Mouse (Mus musculus): ENCODE results near the gene Lrrc45. TPM values are rescaled to one million over a fixed set of nuclear protein-coding genes. Genes with fewer than 3 reads are reported as not detected.
"Not testable (repeated sequence)": the region's sequence is repeated elsewhere in the genome, so short reads cannot be mapped to it uniquely, and the experiment has no call there.

The Lrrc45 gene
- polyA plus RNA-seq (2015; fragmentation: Nextera tagmentation; extraction: Ambion mirVana): 69.2 and 71.3 TPM in 2 replicates

DNA sequence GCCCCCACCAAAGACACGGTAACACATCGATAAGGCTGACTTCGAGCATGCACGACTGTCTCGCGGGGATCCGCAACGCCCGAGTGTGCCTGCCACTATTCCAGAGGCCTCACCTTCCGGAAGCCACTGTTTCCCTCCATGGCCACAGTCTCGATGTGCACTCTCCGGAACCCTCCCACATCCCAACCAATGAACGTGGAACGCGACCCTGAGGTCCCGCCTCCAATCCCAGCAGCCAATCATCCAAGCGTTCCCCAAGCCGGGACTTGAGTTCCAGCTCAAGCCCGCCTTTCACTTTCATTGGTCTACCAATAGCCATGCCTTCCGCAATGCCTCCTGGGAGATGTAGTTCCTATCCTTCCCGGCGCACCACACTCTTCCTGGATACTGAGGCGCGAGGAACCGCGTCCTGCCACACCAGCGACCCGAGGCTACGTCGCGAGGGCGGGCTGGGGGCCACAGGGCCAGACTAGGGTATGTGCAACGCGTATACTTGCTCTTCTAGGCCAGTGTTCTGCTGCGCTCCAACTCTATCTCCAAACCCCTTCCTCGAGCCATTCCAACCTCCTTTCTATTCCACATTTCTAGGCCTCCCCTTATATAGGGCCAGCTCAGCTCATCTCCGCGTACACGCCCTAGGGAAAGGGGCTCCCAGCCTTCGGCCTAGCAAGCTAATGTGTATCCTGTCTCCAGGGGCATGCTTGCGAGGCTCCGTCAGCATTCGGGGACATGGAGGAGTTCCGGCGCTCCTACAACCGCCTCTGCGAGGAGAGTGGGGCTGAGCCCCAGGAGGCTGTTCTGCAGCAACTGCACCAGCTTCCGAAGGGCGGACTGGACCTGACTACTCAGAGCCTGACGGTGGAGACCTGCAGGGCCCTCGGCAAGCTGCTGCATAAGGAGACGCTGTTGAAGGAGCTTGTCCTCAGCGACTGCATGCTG lies at the start of gene Lrrc45, which contains the start of gene Cenpx:
Gene Lrrc45, plus strand, starts transcription at position 346 of the 939 bp plus-strand sequence.
Gene Cenpx, minus strand, starts transcription at position 159 of the 939 bp plus-strand sequence.
- peak within 1 kb of the TSS; percentile 70 for H3K4me3 ChIP-seq (ENCODE audit: low read length)
- peak within 1 kb of the TSS; percentile 82 for H3K9ac ChIP-seq (replicated peaks; ENCODE audit: low read length)
- peak within 1 kb of the TSS; percentile 99 for H3K4me2 ChIP-seq (replicated peaks; ENCODE audit: low read depth, low read length)
- ATAC-seq (ENCODE audit: low FRiP score, low TSS enrichment): peak; percentile 96
- peaks cover 27% of the 10 kb centered on the region for H3K4me1 ChIP-seq (ENCODE audit: insufficient read depth, low read length)
- H3K27ac ChIP-seq (ENCODE audit: low read length): peak within 1 kb of the TSS; percentile 90
- H3K9me3 ChIP-seq (ENCODE audit: low read length): no peaks in the 10 kb centered on the region
- WGBS: under 1% methylated on average over 53 of the region's 53 CpGs
- peaks cover 29% of the 10 kb centered on the region for H3K36me3 ChIP-seq (ENCODE audit: insufficient read depth, low read length)
- H3K27me3 ChIP-seq (ENCODE audit: insufficient read depth, low read length): no peaks in the 10 kb centered on the region

DNA sequence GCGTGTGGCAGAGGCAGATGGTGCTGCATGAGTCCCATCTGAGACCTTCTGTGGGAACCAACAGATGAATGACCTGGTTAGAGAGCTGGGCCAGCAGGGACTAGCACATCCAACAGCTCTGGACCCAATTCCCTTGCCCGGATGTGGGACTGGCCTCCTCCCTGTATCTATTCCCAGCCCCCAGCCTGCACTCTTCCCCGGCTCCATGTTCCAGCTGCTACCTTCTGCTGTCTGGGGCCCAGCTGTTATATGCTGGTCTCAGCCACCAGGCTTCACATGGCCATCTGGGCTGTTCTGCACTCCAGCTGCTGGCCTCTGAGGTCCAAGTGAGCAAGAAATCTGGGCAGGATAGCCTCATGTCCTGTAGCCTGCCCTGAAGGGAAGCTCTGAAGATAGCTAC lies 48.3 kb upstream of the Lrrc45 start:
- Histone ChIP-seq H3K4me2 (replicated peaks; ENCODE audit: low read depth, low read length) (no peak overlapping the region), H3K4me3 (ENCODE audit: low read length) (no peak overlapping the region), H3K9ac (replicated peaks; ENCODE audit: low read length) (no peak overlapping the region; the same call in 1 of the 2 replicates), H3K9me3 (ENCODE audit: low read length) (no peaks in the 10 kb centered on the region), H3K4me1 (ENCODE audit: insufficient read depth, low read length) (peaks cover 10% of the 10 kb centered on the region; the same call in 1 of the 2 replicates), H3K27me3 (ENCODE audit: insufficient read depth, low read length) (peaks cover 31% of the 10 kb centered on the region), H3K36me3 (ENCODE audit: insufficient read depth, low read length) (no peaks in the 10 kb centered on the region), H3K27ac (ENCODE audit: low read length) (no peak overlapping the region)
- WGBS: 71% methylated on average over 3 of the region's 3 CpGs
- ATAC-seq (ENCODE audit: low FRiP score, low TSS enrichment): peak; percentile 30; the same call in 1 of the 2 replicates

GRCm38 (mm10) chr11:120666617-120667016 lies 47.1 kb upstream of the Lrrc45 start:
- no peaks in the 10 kb centered on the region for H3K4me1 ChIP-seq (ENCODE audit: insufficient read depth, low read length)
- no peaks in the 10 kb centered on the region for H3K36me3 ChIP-seq (ENCODE audit: insufficient read depth, low read length)
- H3K9ac ChIP-seq (replicated peaks; ENCODE audit: low read length): no peak overlapping the region
- no peak overlapping the region for H3K4me2 ChIP-seq (replicated peaks; ENCODE audit: low read depth, low read length)
- no peak for ATAC-seq (ENCODE audit: low FRiP score, low TSS enrichment)
- peaks cover 19% of the 10 kb centered on the region for H3K27me3 ChIP-seq (ENCODE audit: insufficient read depth, low read length)
- no peak overlapping the region for H3K4me3 ChIP-seq (ENCODE audit: low read length)
- no peak overlapping the region for H3K27ac ChIP-seq (ENCODE audit: low read length)
- 3% methylated on average over 3 of the region's 3 CpGs for WGBS
- no peaks in the 10 kb centered on the region for H3K9me3 ChIP-seq (ENCODE audit: low read length)

DNA sequence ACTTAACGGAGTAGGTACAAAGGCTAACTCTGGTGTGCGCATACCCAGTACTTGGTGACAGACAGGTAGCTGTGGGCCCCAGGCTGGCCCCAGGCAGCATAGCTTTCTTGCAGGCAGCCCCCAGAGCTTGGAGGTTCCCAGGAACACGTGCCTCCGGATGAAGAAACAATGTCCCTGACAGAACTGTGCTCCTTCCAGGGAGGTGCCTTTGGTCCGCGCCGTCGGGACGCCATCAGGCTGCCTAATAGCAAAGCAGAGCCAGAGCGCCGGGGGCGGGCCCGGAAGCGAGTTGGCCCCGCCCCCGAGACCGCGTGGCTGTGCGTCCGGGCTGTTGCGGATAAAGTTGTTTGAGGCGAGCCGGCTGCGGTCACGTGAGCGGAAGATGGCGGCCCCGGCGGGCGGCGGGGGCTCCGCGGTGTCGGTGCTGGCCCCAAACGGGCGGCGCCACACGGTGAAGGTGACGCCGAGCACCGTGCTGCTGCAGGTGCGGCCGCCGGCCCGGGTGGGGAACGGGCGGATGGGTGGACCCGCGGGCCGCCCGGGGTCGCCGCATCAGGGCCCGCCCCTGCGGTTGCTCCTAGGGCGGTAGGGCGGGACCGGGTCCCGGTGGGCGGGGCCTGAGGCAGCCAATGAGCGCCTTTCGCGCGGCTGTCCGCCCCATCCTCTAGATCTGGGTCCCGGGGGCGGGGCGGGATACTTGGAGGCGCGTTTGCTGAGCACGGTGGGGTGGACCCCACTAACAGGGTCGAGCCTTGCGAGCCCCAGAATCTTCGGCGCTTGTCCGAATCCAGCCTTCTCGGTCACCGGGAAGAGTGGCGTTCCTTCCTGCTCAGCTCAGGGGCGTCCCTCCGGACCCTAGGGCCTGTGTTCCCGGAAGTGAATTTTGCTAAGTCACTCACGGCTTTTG lies 40.8 kb upstream of the Lrrc45 start, which contains the start of gene Aspscr1:
Gene Aspscr1, plus strand, starts transcription at position 287 of the 907 bp plus-strand sequence.
- H3K9ac ChIP-seq (replicated peaks; ENCODE audit: low read length): peak within 1 kb of the TSS; percentile 82
- no peaks in the 10 kb centered on the region for H3K27me3 ChIP-seq (ENCODE audit: insufficient read depth, low read length)
- H3K9me3 ChIP-seq (ENCODE audit: low read length): no peaks in the 10 kb centered on the region
- peaks cover 8% of the 10 kb centered on the region for H3K4me1 ChIP-seq (ENCODE audit: insufficient read depth, low read length)
- H3K4me3 ChIP-seq (ENCODE audit: low read length): peak within 1 kb of the TSS; percentile 68
- peak within 1 kb of the TSS; percentile 95 for H3K4me2 ChIP-seq (replicated peaks; ENCODE audit: low read depth, low read length)
- H3K27ac ChIP-seq (ENCODE audit: low read length): peak within 1 kb of the TSS; percentile 82
- under 1% methylated on average over 82 of the region's 83 CpGs for WGBS
- ATAC-seq (ENCODE audit: low FRiP score, low TSS enrichment): peak; percentile 96
- H3K36me3 ChIP-seq (ENCODE audit: insufficient read depth, low read length): no peaks in the 10 kb centered on the region

DNA sequence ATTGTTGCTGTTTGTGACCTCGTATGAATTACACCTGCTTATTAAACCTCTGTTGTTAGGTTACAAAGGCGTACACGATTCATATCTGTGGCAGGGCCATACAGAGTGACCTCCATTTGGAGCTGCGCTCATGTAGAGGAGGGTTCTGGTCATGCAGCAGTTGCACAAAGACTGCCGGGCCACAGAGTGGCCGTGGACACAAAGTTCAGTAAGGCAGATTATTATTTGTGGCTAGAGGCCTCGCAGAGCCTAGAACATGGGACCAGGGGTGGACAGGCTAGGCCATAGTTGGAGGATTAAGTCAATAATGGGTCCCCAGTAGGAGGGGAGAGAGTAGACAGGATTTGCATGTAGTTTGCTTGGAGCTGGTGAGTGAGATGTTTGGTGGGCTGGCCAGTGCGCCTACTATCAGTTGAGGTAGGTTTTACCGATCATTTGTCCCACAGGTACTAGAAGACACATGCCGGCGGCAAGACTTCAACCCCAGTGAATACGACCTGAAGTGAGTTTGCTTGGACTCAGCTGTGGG lies 40.1 kb upstream of the Lrrc45 start:
- H3K27me3 ChIP-seq (ENCODE audit: insufficient read depth, low read length): no peaks in the 10 kb centered on the region
- no peaks in the 10 kb centered on the region for H3K9me3 ChIP-seq (ENCODE audit: low read length)
- H3K9ac ChIP-seq (replicated peaks; ENCODE audit: low read length): peak overlapping the region; percentile 82
- ATAC-seq (ENCODE audit: low FRiP score, low TSS enrichment): peak; percentile 26; the same call in 1 of the 2 replicates
- H3K4me1 ChIP-seq (ENCODE audit: insufficient read depth, low read length): peaks cover 8% of the 10 kb centered on the region
- H3K4me2 ChIP-seq (replicated peaks; ENCODE audit: low read depth, low read length): peak overlapping the region; percentile 95
- peaks cover 4% of the 10 kb centered on the region for H3K36me3 ChIP-seq (ENCODE audit: insufficient read depth, low read length)
- peak overlapping the region; percentile 68 for H3K4me3 ChIP-seq (ENCODE audit: low read length)
- H3K27ac ChIP-seq (ENCODE audit: low read length): peak overlapping the region; percentile 80
- WGBS: 39% methylated on average over 12 of the region's 12 CpGs

DNA sequence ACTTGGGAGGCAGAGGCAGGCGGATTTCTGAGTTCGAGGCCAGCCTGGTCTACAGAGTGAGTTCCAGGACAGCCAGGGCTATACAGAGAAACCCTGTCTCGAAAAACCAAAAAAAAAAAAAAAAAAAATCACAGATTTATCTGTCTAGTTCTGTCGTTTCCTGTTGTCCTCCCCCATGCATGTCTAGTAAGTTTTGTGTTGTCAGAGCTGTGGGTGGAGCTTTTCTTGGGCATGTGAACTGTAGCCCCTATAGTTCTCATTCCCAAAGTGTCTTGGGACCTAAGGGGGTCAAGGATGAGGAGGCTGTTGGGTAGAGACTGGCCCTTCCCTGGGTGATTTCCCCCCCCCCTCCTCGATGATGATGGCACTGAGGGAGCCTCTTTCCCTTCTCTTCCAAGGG lies 37.9 kb upstream of the Lrrc45 start:
- H3K9me3 ChIP-seq (ENCODE audit: low read length); H3K27ac ChIP-seq (ENCODE audit: low read length); H3K4me2 ChIP-seq (replicated peaks; ENCODE audit: low read depth, low read length); H3K9ac ChIP-seq (replicated peaks; ENCODE audit: low read length); H3K4me3 ChIP-seq (ENCODE audit: low read length); H3K4me1 ChIP-seq (ENCODE audit: insufficient read depth, low read length); ATAC-seq (ENCODE audit: low FRiP score, low TSS enrichment); H3K27me3 ChIP-seq (ENCODE audit: insufficient read depth, low read length): not testable (repeated sequence)
- peaks cover 20% of the 10 kb centered on the region for H3K36me3 ChIP-seq (ENCODE audit: insufficient read depth, low read length)
- WGBS: 80% methylated on average over 4 of the region's 5 CpGs

DNA sequence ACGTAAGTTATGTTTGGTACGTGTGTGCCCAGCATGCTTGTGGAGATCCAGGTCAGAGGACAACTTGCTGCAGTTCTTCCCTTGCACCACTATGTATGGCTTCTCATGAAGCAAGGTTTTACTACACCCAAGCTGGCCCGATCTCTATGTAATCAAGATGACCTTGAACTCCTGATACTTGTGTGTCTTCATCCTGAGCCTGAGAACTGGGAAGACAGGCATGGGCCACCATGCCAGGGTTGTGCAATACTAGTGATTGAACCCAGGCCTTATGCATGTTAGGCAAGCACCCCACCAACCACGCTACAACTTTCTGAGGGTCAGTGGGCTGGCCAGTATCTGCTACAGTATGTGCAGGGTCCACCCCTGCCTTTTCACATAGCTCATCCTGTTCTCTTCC lies 36.8 kb upstream of the Lrrc45 start:
- no peak overlapping the region for H3K27ac ChIP-seq (ENCODE audit: low read length)
- peaks cover 8% of the 10 kb centered on the region for H3K4me1 ChIP-seq (ENCODE audit: insufficient read depth, low read length)
- 94% methylated on average over 4 of the region's 4 CpGs for WGBS
- H3K9me3 ChIP-seq (ENCODE audit: low read length): no peaks in the 10 kb centered on the region
- no peak overlapping the region for H3K4me3 ChIP-seq (ENCODE audit: low read length)
- peaks cover 23% of the 10 kb centered on the region for H3K36me3 ChIP-seq (ENCODE audit: insufficient read depth, low read length)
- H3K4me2 ChIP-seq (replicated peaks; ENCODE audit: low read depth, low read length): no peak overlapping the region
- H3K9ac ChIP-seq (replicated peaks; ENCODE audit: low read length): 0 out of 2 replicates have a peak overlapping the region, but pooled peaks have one; percentile 9
- no peaks in the 10 kb centered on the region for H3K27me3 ChIP-seq (ENCODE audit: insufficient read depth, low read length)
- ATAC-seq (ENCODE audit: low FRiP score, low TSS enrichment): no peak

DNA sequence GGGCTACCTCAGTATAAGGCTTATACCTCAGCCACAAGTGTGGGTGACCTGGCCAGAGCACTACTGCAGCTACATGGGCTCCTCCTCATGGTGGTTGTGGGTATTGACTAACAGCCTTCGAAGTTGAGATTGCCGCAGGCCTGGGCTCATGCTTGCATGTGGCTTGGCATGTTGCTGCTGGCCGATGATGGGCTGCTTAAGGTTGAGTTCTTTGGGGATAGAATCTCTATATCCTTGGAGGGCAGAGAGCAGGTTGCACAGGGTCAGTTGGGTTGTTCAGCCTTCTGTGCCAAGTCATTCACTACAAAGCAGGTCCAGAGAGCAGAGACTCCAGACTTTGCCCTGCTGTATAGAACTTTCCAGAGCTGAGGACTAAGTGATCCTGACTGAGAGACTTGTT lies 33.8 kb upstream of the Lrrc45 start:
- H3K4me3 ChIP-seq (ENCODE audit: low read length): no peak overlapping the region
- H3K36me3 ChIP-seq (ENCODE audit: insufficient read depth, low read length): peaks cover 30% of the 10 kb centered on the region
- no peaks in the 10 kb centered on the region for H3K9me3 ChIP-seq (ENCODE audit: low read length)
- no peak overlapping the region for H3K4me2 ChIP-seq (replicated peaks; ENCODE audit: low read depth, low read length)
- H3K27me3 ChIP-seq (ENCODE audit: insufficient read depth, low read length): no peaks in the 10 kb centered on the region
- 87% methylated on average over 3 of the region's 3 CpGs for WGBS
- ATAC-seq (ENCODE audit: low FRiP score, low TSS enrichment): 0 out of 2 replicates have a peak, but pooled peaks have one; percentile 37
- H3K4me1 ChIP-seq (ENCODE audit: insufficient read depth, low read length): no peaks in the 10 kb centered on the region
- H3K27ac ChIP-seq (ENCODE audit: low read length): no peak overlapping the region
- no peak overlapping the region for H3K9ac ChIP-seq (replicated peaks; ENCODE audit: low read length)

DNA sequence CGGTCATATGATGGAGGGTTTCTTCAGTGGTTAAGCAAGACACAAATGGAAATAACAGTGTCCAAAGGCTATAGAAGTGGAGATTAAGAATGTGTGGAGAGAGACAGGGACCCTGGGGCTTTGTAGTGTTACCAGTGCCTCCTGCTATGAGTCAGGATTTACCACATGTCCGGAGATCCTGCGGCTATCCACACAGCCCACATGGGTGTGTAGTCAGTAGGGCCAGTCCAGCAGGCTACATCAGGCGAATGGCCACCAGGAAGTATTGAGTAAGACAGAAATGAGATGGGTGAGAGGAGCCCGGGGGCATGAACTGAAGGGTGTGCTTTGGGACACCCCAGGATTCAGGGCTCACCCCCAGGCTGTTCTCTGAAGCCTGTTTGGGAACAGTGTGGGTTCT lies 31.0 kb upstream of the Lrrc45 start:
- no peaks in the 10 kb centered on the region for H3K27me3 ChIP-seq (ENCODE audit: insufficient read depth, low read length)
- no peak overlapping the region for H3K9ac ChIP-seq (replicated peaks; ENCODE audit: low read length)
- H3K27ac ChIP-seq (ENCODE audit: low read length): no peak overlapping the region
- H3K4me1 ChIP-seq (ENCODE audit: insufficient read depth, low read length): 0 out of 2 replicates have a peak, but pooled peaks cover 5% of the 10 kb centered on the region
- no peak overlapping the region for H3K4me3 ChIP-seq (ENCODE audit: low read length)
- H3K36me3 ChIP-seq (ENCODE audit: insufficient read depth, low read length): peaks cover 42% of the 10 kb centered on the region
- no peaks in the 10 kb centered on the region for H3K9me3 ChIP-seq (ENCODE audit: low read length)
- ATAC-seq (ENCODE audit: low FRiP score, low TSS enrichment): no peak
- WGBS: 97% methylated on average over 5 of the region's 5 CpGs
- H3K4me2 ChIP-seq (replicated peaks; ENCODE audit: low read depth, low read length): no peak overlapping the region
